Mouse (Mus musculus) lung, adult 2 months (tissue): ENCODE results near the gene Wdr73. TPM values are rescaled to one million over a fixed set of nuclear protein-coding genes. Genes with fewer than 3 reads are reported as not detected.
"Not testable (repeated sequence)": the region's sequence is repeated elsewhere in the genome, so short reads cannot be mapped to it uniquely, and the experiment has no call there.

ENCODE experiments used
- DNase-seq: peaks from one replicate; pipeline ENCODE4 v3.0.0; 2022
- H3K4me1 ChIP-seq: fragments of 200-500 bp; 2 replicates; pipeline ENCODE4 v1.6.1; 2011; ENCODE audit warnings: low read length; ENCODE audit not compliant: control insufficient read depth, insufficient read depth
- H3K4me3 ChIP-seq: fragments of 200-500 bp; replicated peaks from 2 replicates; pipeline ENCODE3; 2011; ENCODE audit warnings: low read depth, mild to moderate bottlenecking, control low read depth, low read length; ENCODE audit errors: extremely low read depth
- CTCF ChIP-seq: fragments of 200-500 bp; IDR thresholded peaks from 2 replicates; pipeline ENCODE4 v1.5.1; 2011; ENCODE audit warnings: mild to moderate bottlenecking, low read length, control low read depth; ENCODE audit not compliant: insufficient read depth
- POLR2A ChIP-seq: fragments of 200-500 bp; IDR thresholded peaks from 2 replicates; pipeline ENCODE4 v1.6.1; 2011; ENCODE audit warnings: low read depth, mild to moderate bottlenecking, control low read depth, low read length, borderline replicate concordance; ENCODE audit errors: extremely low read depth
- WGBS: fragments of 180-500 bp; shearing (Covaris S2); methylation state at CpG from one replicate; pipeline ENCODE4 v1.1.7; 2018; 5-methylcytosine and 5-hydroxymethylcytosine counted together
- polyA plus RNA-seq: library from polyadenylated mRNA; depleted of rRNA; stranded (reverse); fragments of >200 nt; gene quantifications from 2 replicates; pipeline ENCODE4 v1.2.3, GENCODE M21; 2012; rRNA removed

Gene Wdr73
- 9.5 and 14.7 TPM in 2 replicates for polyA plus RNA-seq

- H3K4me3 ChIP-seq: peak within 1 kb of the TSS; percentile 96
- whole genome bisulfite sequencing: under 1% methylated on average over 36 of the region's 36 CpGs
- DNase-seq: peak; percentile 87
- TF ChIP-seq CTCF (no peak), POLR2A (peak; percentile 98)
- H3K4me1 ChIP-seq: peaks cover 6% of the 10 kb centered on the region
Measured at GRCm38 (mm10) chr7:80900944-80901501, at the start of gene Wdr73. Gene Wdr73, minus strand, starts transcription at chr7:80901269.

GRCm38 (mm10) chr7:80947445-80948350, 46.6 kb upstream of the Wdr73 start, which contains the start of gene Sec11a:
Gene Sec11a, minus strand, starts transcription at chr7:80947780.
- 2% methylated on average over 44 of the region's 44 CpGs for WGBS
- no peak for TF ChIP-seq CTCF
- TF ChIP-seq POLR2A: peak; percentile 91; the same call in 1 of the 2 replicates
- peaks cover 8% of the 10 kb centered on the region; the same call in 1 of the 2 replicates for H3K4me1 ChIP-seq
- peak within 1 kb of the TSS; percentile 96 for H3K4me3 ChIP-seq
- DNase-seq: peak; percentile 97

GRCm38 (mm10) chr7:80939808-80940207, 38.7 kb upstream of the Wdr73 start:
- Histone ChIP-seq H3K4me3 (no peak overlapping the region), H3K4me1 (no peaks in the 10 kb centered on the region)
- TF ChIP-seq POLR2A (no peak), CTCF (no peak)
- no peak for DNase-seq
- 79% methylated on average over 4 of the region's 4 CpGs for WGBS

GRCm38 (mm10) chr7:80937304-80937666, 36.2 kb upstream of the Wdr73 start:
- H3K4me1 ChIP-seq, DNase-seq, H3K4me3 ChIP-seq: not testable (repeated sequence)

- H3K4me1 ChIP-seq, DNase-seq, H3K4me3 ChIP-seq: not testable (repeated sequence)
- WGBS: 24% methylated on average over 7 of the region's 7 CpGs
Measured at GRCm38 (mm10) chr7:80936617-80937303, 35.7 kb upstream of the Wdr73 start.

- TF ChIP-seq CTCF: no peak
- TF ChIP-seq POLR2A: no peak
- no peak for DNase-seq
- no peaks in the 10 kb centered on the region for H3K4me1 ChIP-seq
- H3K4me3 ChIP-seq: no peak overlapping the region
- WGBS: 95% methylated on average over 1 of the region's 1 CpGs
Measured at GRCm38 (mm10) chr7:80935834-80936233, 34.8 kb upstream of the Wdr73 start.

- Histone ChIP-seq H3K4me1 (no peaks in the 10 kb centered on the region), H3K4me3 (no peak overlapping the region)
- DNase-seq: no peak
- TF ChIP-seq POLR2A (no peak), CTCF (no peak)
- 89% methylated on average over 1 of the region's 1 CpGs for WGBS
Measured at GRCm38 (mm10) chr7:80932777-80933176, 31.7 kb upstream of the Wdr73 start.

GRCm38 (mm10) chr7:80931618-80932207, 30.6 kb upstream of the Wdr73 start:
- Histone ChIP-seq H3K4me1 (no peaks in the 10 kb centered on the region), H3K4me3 (no peak overlapping the region)
- WGBS: 79% methylated on average over 8 of the region's 8 CpGs
- no peak for DNase-seq
- TF ChIP-seq POLR2A (no peak), CTCF (no peak)

- no peak for DNase-seq
- no peak for TF ChIP-seq POLR2A
- no peak for TF ChIP-seq CTCF
- 64% methylated on average over 2 of the region's 2 CpGs for WGBS
- Histone ChIP-seq H3K4me3 (no peak overlapping the region), H3K4me1 (no peaks in the 10 kb centered on the region; the same call in 1 of the 2 replicates)
Measured at GRCm38 (mm10) chr7:80923165-80923564, 22.1 kb upstream of the Wdr73 start.
